Mouse (Mus musculus) limb, embryonic 11.5 days (tissue): Measurements from ENCODE around the gene Ddx6. TPM values are rescaled to one million over a fixed set of nuclear protein-coding genes. Genes with fewer than 3 reads are reported as not detected.
"Not testable (repeated sequence)": the region's sequence is repeated elsewhere in the genome, so short reads cannot be mapped to it uniquely, and the experiment has no call there.

ENCODE experiments used
- ATAC-seq: fragments of 200-750 bp; cut with Nextera tagmentation; 2 replicates; pipeline ENCODE4 v1.8.0; 2017; ENCODE audit warnings: low read depth; ENCODE audit not compliant: insufficient number of reproducible peaks, low FRiP score, low TSS enrichment
- DNase-seq: peaks from one replicate; pipeline ENCODE4 v3.0.0-alpha.2; 2015; ENCODE audit warnings: low spot score
- H3K27ac ChIP-seq: fragments of 300-500 bp; sonication (generic); replicated peaks from 2 replicates; pipeline ENCODE4 v1.5.1; 2014; ENCODE audit warnings: low read depth, mild to moderate bottlenecking, low read length
- H3K27me3 ChIP-seq: fragments of 300-500 bp; sonication (generic); 2 replicates; pipeline ENCODE4 v1.6.1; 2014; ENCODE audit warnings: mild to moderate bottlenecking, low read length, mixed read lengths; ENCODE audit not compliant: control insufficient read depth, insufficient read depth
- H3K36me3 ChIP-seq: fragments of 300-500 bp; sonication (generic); 2 replicates; pipeline ENCODE4 v1.6.1; 2014; ENCODE audit warnings: mild to moderate bottlenecking, low read length, moderate library complexity, mixed read lengths; ENCODE audit not compliant: control insufficient read depth, insufficient read depth
- H3K4me1 ChIP-seq: fragments of 300-500 bp; sonication (generic); 2 replicates; pipeline ENCODE4 v1.6.1; 2014; ENCODE audit warnings: low read length, mixed read lengths; ENCODE audit not compliant: control insufficient read depth, insufficient read depth
- H3K4me2 ChIP-seq: fragments of 300-500 bp; sonication (generic); 2 replicates; pipeline ENCODE4 v1.6.1; 2014; ENCODE audit warnings: low read depth, mild to moderate bottlenecking, moderate library complexity; ENCODE audit not compliant: severe bottlenecking
- H3K4me3 ChIP-seq: fragments of 300-500 bp; sonication (generic); 2 replicates; pipeline ENCODE4 v1.5.1; 2014; ENCODE audit warnings: low read depth, low read length
- H3K9ac ChIP-seq: fragments of 300-500 bp; sonication (generic); 2 replicates; pipeline ENCODE4 v1.6.1; 2014; ENCODE audit warnings: mild to moderate bottlenecking, low read length
- H3K9me3 ChIP-seq: fragments of 300-500 bp; sonication (generic); 2 replicates; pipeline ENCODE4 v1.6.1; 2016; ENCODE audit warnings: low read length; ENCODE audit not compliant: control insufficient read depth
- WGBS: fragments of 180-500 bp; shearing (Covaris S2); extraction: QIAGEN DNeasy Blood & Tissue Kit; methylation state at CpG from one replicate; pipeline ENCODE4 v1.1.7; 2014; 5-methylcytosine and 5-hydroxymethylcytosine counted together
- polyA plus RNA-seq: library from polyadenylated mRNA; unstranded; fragments of >200 nt; fragmentation: Nextera tagmentation; extraction: Ambion mirVana; gene quantifications from 2 replicates; pipeline ENCODE4 v1.2.1, GENCODE M21; 2014

Ddx6 gene
- polyA plus RNA-seq, 1 experiment from 2014 or later, result 16.1 TPM

DNA sequence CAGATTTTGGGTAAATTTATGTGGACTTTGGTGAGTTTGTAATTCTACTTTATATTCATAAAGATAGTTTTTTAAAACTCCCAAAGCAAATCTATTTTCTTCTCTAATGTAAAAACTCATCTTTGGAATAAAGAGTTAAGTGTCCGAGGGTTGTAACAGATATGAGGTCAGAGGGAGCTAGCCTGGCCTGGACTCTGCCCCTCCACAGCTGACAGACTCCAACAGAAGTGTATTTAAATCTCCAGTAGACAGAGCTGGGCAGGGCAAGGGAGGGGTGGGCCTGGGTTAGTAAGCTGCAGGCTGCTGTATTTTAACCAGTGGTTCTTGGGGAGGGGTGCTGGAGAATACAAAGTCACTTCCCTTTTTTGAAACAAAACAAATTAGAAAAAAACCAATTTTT, 35.3 kb downstream of the Ddx6 start:
- H3K36me3 ChIP-seq, result peaks cover 15% of the 10 kb centered on the region
- WGBS, result 90% methylated on average over 1 of the region's 1 CpGs
- H3K27ac ChIP-seq, result not testable (repeated sequence)

DNA sequence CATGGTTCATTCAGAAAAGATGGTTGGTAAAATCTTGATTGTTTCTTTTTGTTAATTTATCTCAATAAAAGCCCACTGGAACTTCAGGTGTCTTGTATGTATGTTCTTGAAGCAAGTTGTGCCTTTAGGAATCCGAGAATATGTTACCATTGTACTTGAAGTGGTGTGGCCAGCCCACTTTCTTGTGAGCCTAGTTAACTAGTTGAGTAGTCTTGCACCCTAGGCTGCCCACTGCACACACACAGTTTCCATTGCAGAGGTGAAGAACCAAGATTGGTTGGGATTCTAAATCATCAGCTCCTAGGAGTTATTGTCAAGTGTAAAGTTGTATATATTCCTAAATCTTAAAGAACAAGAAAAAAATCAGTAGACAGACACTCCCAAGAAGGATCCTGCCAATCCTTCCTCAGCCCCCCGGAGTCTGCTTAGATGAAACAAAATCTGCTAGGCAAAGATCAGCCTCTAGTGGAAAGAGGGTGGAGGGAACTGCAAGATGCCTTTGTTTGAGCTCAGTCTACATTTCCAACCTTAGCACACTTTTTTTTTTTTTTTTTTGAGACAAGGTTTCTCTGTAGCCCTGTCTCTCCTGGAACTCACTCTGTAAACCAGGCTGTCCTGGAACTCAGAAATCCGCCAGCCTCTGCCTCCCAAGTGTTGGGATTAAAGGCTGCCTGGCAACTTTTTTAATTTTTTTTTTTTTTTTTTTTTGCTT, 36.1 kb downstream of the Ddx6 start:
- Histone ChIP-seq H3K27me3 (no peaks in the 10 kb centered on the region), H3K9ac (no peak overlapping the region), H3K4me1 (no peaks in the 10 kb centered on the region), H3K4me2 (no peak overlapping the region), H3K36me3 (peaks cover 12% of the 10 kb centered on the region), H3K9me3 (no peaks in the 10 kb centered on the region), H3K27ac (no peak overlapping the region), H3K4me3 (no peak overlapping the region)
- no peak for DNase-seq
- ATAC-seq, result no peak
- 96% methylated on average over 3 of the region's 3 CpGs for WGBS

More for the DNA sequence above, 35.3 kb downstream of the Ddx6 start:
- not testable (repeated sequence) for H3K9me3 ChIP-seq, H3K4me1 ChIP-seq, H3K4me3 ChIP-seq, H3K4me2 ChIP-seq, H3K9ac ChIP-seq, DNase-seq, ATAC-seq, H3K27me3 ChIP-seq

DNA sequence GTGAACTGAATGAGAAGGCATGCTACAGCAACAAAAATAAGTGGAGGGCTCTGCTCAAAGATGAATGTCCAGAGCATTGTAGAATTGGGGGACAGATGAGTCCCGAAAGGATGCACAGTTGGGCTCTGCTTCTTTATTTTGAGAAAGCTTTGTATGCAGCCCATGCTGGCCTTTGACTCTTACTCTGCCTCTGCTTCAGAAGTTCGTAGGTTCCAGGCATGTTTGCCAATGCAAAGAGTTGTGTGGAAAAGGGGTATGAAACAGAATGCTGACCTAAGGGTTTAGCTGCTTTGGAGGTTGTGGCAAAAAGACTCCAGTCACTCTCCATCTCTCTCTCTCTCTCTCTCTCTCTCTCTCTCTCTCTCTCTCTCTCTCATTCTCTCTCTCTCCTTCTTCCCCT, 36.9 kb downstream of the Ddx6 start:
- no peak overlapping the region for H3K4me3 ChIP-seq
- no peak overlapping the region for H3K9ac ChIP-seq
- no peaks in the 10 kb centered on the region for H3K27me3 ChIP-seq
- peaks cover 9% of the 10 kb centered on the region for H3K36me3 ChIP-seq
- no peak for DNase-seq
- no peak for ATAC-seq
- WGBS, result 95% methylated on average over 2 of the region's 2 CpGs
- no peaks in the 10 kb centered on the region for H3K9me3 ChIP-seq
- no peak overlapping the region for H3K27ac ChIP-seq
- H3K4me2 ChIP-seq, result no peak overlapping the region
- H3K4me1 ChIP-seq, result no peaks in the 10 kb centered on the region

DNA sequence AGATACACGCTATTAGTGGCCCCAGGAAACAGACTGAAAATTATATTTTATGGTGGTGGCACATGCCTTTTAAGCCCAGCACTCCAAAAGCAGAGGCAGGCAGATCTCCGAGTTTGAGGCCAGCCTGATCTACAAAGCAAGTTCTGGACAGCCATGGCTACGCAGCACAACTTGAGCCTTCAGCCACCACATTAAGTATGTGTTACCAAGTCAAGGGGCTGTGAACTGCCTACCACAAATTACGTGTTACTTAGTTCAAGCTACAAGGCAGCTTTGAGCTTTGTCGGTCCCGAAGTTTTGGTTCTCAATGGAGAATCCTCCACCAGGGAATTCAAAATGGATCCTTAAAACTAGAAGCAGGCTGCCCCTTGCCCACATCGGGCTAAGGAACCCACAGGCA, 38.4 kb downstream of the Ddx6 start:
- ATAC-seq (no peak), DNase-seq (no peak)
- H3K27me3 ChIP-seq, result no peaks in the 10 kb centered on the region
- H3K9me3 ChIP-seq, result no peaks in the 10 kb centered on the region
- H3K36me3 ChIP-seq, result peaks cover 2% of the 10 kb centered on the region; the same call in 1 of the 2 replicates
- no peak overlapping the region for H3K4me3 ChIP-seq
- H3K27ac ChIP-seq, result no peak overlapping the region
- H3K9ac ChIP-seq, result no peak overlapping the region
- no peaks in the 10 kb centered on the region for H3K4me1 ChIP-seq
- 95% methylated on average over 7 of the region's 7 CpGs for WGBS
- H3K4me2 ChIP-seq, result no peak overlapping the region

DNA sequence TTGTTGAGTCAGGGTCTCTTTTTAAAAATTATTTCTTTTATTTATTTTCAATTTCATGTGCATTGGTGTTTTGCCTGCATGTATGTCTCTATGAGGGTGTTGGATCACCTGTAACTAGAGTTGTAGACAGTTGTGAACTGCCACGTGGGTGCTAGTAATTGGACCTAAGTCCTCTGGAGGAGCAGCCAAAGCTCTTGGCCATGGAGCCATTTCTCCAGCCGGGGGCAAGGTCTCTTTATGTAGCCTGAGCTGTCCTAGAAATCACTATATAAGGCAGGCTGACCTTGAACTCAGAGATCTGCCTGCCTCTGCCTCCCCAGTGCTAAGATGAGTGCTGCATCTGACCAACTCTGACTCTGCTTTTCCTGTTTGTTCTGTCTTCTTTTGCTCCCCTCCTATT, 39.5 kb downstream of the Ddx6 start:
- ATAC-seq, result no peak
- H3K4me2 ChIP-seq, result no peak overlapping the region
- no peak overlapping the region for H3K4me3 ChIP-seq
- no peak overlapping the region for H3K9ac ChIP-seq
- no peak for DNase-seq
- no peaks in the 10 kb centered on the region for H3K36me3 ChIP-seq
- H3K27me3 ChIP-seq, result no peaks in the 10 kb centered on the region
- no peak overlapping the region for H3K27ac ChIP-seq
- no peaks in the 10 kb centered on the region for H3K4me1 ChIP-seq
- 86% methylated on average over 2 of the region's 2 CpGs for WGBS
- no peaks in the 10 kb centered on the region for H3K9me3 ChIP-seq

DNA sequence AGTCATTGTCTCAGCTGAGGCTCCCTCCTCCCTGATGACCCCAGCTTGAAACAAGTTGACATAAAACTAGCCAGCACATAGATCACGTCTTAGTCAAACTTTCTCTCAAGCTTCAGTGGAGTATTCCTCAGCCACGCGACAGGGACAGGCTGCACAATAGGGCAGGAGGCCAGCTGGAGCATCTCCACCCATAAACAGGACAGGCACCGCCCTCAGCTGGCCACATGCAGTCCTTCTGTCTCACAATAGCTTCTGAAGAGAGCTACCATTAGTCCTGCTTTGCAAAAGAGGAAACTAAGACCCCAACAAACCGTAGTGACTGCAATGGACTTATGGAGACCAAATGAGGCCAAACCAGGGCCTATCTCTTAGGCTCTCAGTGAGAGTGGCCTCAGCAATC, 40.8 kb downstream of the Ddx6 start:
- Histone ChIP-seq H3K27ac (no peak overlapping the region), H3K9me3 (no peaks in the 10 kb centered on the region), H3K4me1 (no peaks in the 10 kb centered on the region), H3K4me2 (no peak overlapping the region), H3K27me3 (no peaks in the 10 kb centered on the region), H3K9ac (no peak overlapping the region), H3K4me3 (no peak overlapping the region), H3K36me3 (no peaks in the 10 kb centered on the region)
- ATAC-seq (no peak), DNase-seq (no peak)
- WGBS, result 85% methylated on average over 5 of the region's 5 CpGs

DNA sequence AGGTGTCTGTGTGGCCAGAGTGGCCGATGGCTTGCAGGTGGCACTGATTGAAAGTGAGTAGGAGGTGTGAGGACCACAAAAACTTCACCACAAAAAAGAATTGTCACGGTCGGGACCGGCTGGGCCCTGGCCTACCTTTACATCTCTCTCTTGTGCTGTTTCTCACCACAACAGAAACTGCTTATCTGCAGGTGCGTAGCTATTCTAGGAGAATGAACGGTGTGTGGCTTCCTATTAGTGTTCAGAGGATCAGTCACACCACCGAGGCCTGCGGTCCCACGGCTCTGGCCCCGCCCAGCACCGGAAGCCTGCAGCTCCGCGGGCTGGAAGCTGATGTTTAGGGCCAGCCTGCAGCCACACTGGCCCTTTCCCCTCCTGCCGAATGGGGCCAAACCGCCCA, 41.2 kb downstream of the Ddx6 start:
- no peaks in the 10 kb centered on the region for H3K9me3 ChIP-seq
- DNase-seq, result no peak
- no peak overlapping the region for H3K9ac ChIP-seq
- no peaks in the 10 kb centered on the region for H3K27me3 ChIP-seq
- no peak overlapping the region for H3K27ac ChIP-seq
- H3K4me1 ChIP-seq, result no peaks in the 10 kb centered on the region
- WGBS, result 68% methylated on average over 15 of the region's 15 CpGs
- H3K36me3 ChIP-seq, result no peaks in the 10 kb centered on the region
- H3K4me2 ChIP-seq, result no peak overlapping the region
- no peak overlapping the region for H3K4me3 ChIP-seq
- no peak for ATAC-seq

DNA sequence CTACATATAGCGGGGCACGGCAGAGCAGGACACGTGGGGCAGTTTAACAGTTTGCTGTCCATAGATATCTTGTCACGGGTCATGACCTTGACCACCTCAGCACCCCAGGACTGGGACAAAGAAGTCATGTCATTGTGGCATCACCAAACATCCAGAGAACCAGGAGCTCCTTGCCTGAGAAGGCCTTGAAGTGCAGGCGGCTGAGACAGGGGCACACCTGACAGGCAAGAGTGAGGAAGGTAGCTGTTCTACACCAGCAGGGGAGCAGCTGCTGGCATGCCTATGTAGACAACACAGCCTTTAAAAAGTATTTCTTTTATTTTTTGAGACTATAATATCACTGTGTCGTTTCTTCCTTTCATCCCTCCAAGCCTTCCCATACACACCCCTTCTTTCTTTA, 41.7 kb downstream of the Ddx6 start:
- no peaks in the 10 kb centered on the region for H3K27me3 ChIP-seq
- no peak overlapping the region for H3K4me3 ChIP-seq
- no peak overlapping the region for H3K4me2 ChIP-seq
- ATAC-seq, result no peak
- WGBS, result 89% methylated on average over 6 of the region's 6 CpGs
- no peaks in the 10 kb centered on the region for H3K9me3 ChIP-seq
- DNase-seq, result no peak
- no peaks in the 10 kb centered on the region for H3K36me3 ChIP-seq
- no peak overlapping the region for H3K27ac ChIP-seq
- no peak overlapping the region for H3K9ac ChIP-seq
- H3K4me1 ChIP-seq, result no peaks in the 10 kb centered on the region

DNA sequence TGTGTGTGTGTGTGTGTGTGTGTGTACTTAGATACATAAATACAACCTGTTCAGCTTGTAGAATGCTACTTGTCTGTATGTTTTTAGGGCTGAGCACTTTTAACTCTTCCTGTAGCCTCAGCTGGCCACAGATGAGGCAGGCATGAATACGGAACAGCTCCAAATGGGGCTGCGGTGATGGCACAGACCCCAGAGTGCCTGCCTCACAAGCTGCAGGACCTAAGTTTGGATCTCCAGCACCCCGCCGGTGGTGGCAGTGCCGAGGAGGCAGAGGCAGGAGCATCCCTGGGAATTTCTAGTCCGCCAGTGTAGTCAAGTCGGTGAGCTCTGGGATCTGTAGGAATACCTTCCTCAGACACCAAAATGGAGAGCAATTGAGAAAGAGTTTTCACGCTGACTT, 42.3 kb downstream of the Ddx6 start:
- ATAC-seq, result no peak
- no peak overlapping the region for H3K9ac ChIP-seq
- WGBS, result 93% methylated on average over 8 of the region's 8 CpGs

More for the DNA sequence above, 42.3 kb downstream of the Ddx6 start:
- Histone ChIP-seq H3K9me3 (no peaks in the 10 kb centered on the region), H3K36me3 (no peaks in the 10 kb centered on the region), H3K4me1 (no peaks in the 10 kb centered on the region), H3K27ac (no peak overlapping the region), H3K4me3 (no peak overlapping the region), H3K27me3 (no peaks in the 10 kb centered on the region), H3K4me2 (no peak overlapping the region)
- no peak for DNase-seq
